Mouse (Mus musculus): ENCODE results near the gene Fgfr2. TPM values are rescaled to one million over a fixed set of nuclear protein-coding genes. Genes with fewer than 3 reads are reported as not detected.
A peak's percentile ranks its signal among the peaks of the same experiment; 100 is the strongest.

Fgfr2 gene
- polyA plus RNA-seq, 1 experiment from 2014 or later = 34.1 TPM

DNA sequence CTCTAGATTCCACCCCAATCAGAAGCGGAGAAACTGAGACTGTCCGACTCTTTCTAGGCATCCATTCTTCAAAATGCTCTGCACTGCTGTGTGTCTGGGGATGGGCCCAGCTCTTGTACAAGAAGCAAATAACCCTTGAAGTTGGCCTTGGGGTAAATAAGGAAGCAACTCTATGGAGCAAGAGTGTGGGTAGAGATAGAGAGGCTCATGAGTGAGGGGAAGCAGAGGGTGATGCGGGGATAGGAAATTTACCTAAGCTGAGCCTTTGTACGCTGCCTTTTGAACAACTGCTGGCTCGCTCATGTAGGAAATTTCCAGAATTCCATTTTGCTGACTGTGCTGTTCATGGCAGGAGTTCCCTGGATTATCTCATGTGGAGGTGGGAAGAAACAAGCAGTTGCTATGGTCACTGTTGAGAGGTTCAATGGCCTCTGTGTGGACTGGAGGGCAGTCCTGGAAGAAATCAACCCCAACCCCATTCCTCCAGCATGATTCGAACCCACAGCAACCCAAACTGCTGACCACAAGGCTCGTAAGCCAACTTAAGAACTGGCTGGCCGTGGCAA lies 896.0 kb downstream of the Fgfr2 start:
- Histone ChIP-seq H3K36me3 (no peaks in the 10 kb centered on the region), H3K9ac (no peak overlapping the region), H3K4me2 (no peak overlapping the region), H3K27ac (ENCODE audit: poor library complexity, severe bottlenecking) (no peak overlapping the region), H3K4me3 (no peak overlapping the region), H3K9me3 (replicated peaks) (no peaks in the 10 kb centered on the region), H3K27me3 (replicated peaks) (peaks cover 5% of the 10 kb centered on the region; the same call in 1 of the 2 replicates), H3K4me1 (replicated peaks) (0 out of 2 replicates have a peak, but pooled peaks cover 8% of the 10 kb centered on the region)
- no peak; the same call in 1 of the 2 replicates for ATAC-seq (ENCODE audit: insufficient number of reproducible peaks, low FRiP score)
- WGBS = 68% methylated on average over 8 of the region's 8 CpGs

GRCm38 (mm10) chr7:132226379-132227074 lies 896.6 kb downstream of the Fgfr2 start:
- Histone ChIP-seq H3K27ac (ENCODE audit: poor library complexity, severe bottlenecking) (no peak overlapping the region), H3K9ac (no peak overlapping the region), H3K4me3 (no peak overlapping the region), H3K36me3 (no peaks in the 10 kb centered on the region), H3K4me2 (no peak overlapping the region), H3K9me3 (replicated peaks) (no peaks in the 10 kb centered on the region), H3K4me1 (replicated peaks) (0 out of 2 replicates have a peak, but pooled peaks cover 8% of the 10 kb centered on the region), H3K27me3 (replicated peaks) (peaks cover 5% of the 10 kb centered on the region)
- WGBS = 56% methylated on average over 6 of the region's 6 CpGs
- ATAC-seq (ENCODE audit: insufficient number of reproducible peaks, low FRiP score) = peak; percentile 23; the same call in 1 of the 2 replicates

DNA sequence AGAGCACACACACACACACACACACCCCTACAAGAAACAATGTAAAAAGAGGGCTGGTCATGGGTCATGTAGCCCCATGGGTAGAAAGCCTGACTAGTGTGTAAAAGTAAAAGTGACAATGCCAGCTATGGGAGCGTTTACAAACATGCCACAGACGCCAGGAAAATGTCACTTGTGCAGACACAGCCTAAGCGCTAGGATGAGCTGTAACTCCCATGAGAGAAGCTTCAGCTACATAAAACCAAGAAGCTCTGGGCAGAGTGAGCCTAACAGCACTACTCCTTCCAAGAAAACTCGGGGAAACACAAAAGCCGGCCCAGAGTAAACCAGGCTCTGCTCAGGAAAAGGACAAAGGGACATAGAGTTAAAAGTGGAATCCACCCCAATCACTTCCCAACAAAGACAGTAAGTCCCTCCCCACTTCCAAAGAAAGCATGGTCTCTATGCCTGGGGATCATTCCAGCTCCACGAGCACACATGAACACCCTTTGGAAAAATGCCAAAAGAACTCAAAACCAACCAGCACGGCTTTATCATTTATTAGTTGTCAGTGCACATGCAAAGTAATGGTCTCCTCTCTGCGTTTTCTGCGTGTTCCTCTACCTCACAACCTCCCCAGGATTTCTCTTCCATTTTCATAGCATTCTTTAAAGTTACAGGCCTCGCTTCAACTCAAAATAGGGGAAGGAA lies 899.6 kb downstream of the Fgfr2 start:
- Histone ChIP-seq H3K9me3 (replicated peaks) (no peaks in the 10 kb centered on the region), H3K27me3 (replicated peaks) (peaks cover 5% of the 10 kb centered on the region), H3K36me3 (no peaks in the 10 kb centered on the region), H3K27ac (ENCODE audit: poor library complexity, severe bottlenecking) (no peak overlapping the region), H3K4me2 (no peak overlapping the region), H3K4me1 (replicated peaks) (0 out of 2 replicates have a peak, but pooled peaks cover 8% of the 10 kb centered on the region), H3K4me3 (no peak overlapping the region), H3K9ac (no peak overlapping the region)
- 55% methylated on average over 10 of the region's 10 CpGs for WGBS
- ATAC-seq (ENCODE audit: insufficient number of reproducible peaks, low FRiP score) = no peak

GRCm38 (mm10) chr7:132214031-132214430 lies 909.1 kb downstream of the Fgfr2 start:
- no peak overlapping the region for H3K9ac ChIP-seq
- no peak for ATAC-seq (ENCODE audit: insufficient number of reproducible peaks, low FRiP score)
- 67% methylated on average over 10 of the region's 10 CpGs for WGBS
- no peaks in the 10 kb centered on the region for H3K36me3 ChIP-seq
- peaks cover 33% of the 10 kb centered on the region for H3K27me3 ChIP-seq (replicated peaks)
- no peak overlapping the region for H3K27ac ChIP-seq (ENCODE audit: poor library complexity, severe bottlenecking)
- no peaks in the 10 kb centered on the region for H3K9me3 ChIP-seq (replicated peaks)
- H3K4me2 ChIP-seq = no peak overlapping the region
- H3K4me3 ChIP-seq = no peak overlapping the region
- no peaks in the 10 kb centered on the region for H3K4me1 ChIP-seq (replicated peaks)

DNA sequence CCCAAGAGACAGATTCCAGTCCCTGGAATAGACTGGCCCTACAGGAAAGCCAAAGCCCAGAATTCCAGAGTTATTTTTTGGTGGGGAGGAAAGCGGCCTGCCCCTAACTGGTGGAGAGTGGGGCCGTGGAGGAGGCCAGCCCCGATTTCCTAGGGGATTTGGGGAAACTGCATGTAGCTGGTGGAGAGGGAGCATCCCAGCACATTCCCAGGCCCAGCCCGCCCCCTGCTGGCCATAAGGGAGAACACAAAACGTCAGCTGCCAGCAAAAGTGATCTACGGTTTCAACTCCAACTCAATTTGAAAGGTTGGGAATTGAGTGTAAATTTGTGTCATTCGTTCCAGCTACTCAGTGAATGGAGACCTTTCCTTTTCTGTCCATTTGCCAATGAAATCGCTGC lies 909.7 kb downstream of the Fgfr2 start:
- H3K4me1 ChIP-seq (replicated peaks) = no peaks in the 10 kb centered on the region
- no peak overlapping the region for H3K4me2 ChIP-seq
- WGBS = 8% methylated on average over 8 of the region's 8 CpGs
- H3K9ac ChIP-seq = no peak overlapping the region
- no peak for ATAC-seq (ENCODE audit: insufficient number of reproducible peaks, low FRiP score)
- no peak overlapping the region for H3K27ac ChIP-seq (ENCODE audit: poor library complexity, severe bottlenecking)
- no peak overlapping the region for H3K4me3 ChIP-seq
- no peaks in the 10 kb centered on the region for H3K9me3 ChIP-seq (replicated peaks)
- no peaks in the 10 kb centered on the region for H3K36me3 ChIP-seq
- H3K27me3 ChIP-seq (replicated peaks) = peaks cover 34% of the 10 kb centered on the region

- no peak overlapping the region for H3K4me3 ChIP-seq
- no peak overlapping the region for H3K9ac ChIP-seq
- peaks cover 36% of the 10 kb centered on the region for H3K27me3 ChIP-seq (replicated peaks)
- ATAC-seq (ENCODE audit: insufficient number of reproducible peaks, low FRiP score) = no peak
- H3K4me2 ChIP-seq = no peak overlapping the region
- H3K27ac ChIP-seq (ENCODE audit: poor library complexity, severe bottlenecking) = no peak overlapping the region
- H3K4me1 ChIP-seq (replicated peaks) = no peaks in the 10 kb centered on the region
- H3K36me3 ChIP-seq = no peaks in the 10 kb centered on the region
- WGBS = 69% methylated on average over 6 of the region's 6 CpGs
- no peaks in the 10 kb centered on the region for H3K9me3 ChIP-seq (replicated peaks)
Measured at GRCm38 (mm10) chr7:132211920-132212701, 911.0 kb downstream of the Fgfr2 start.

DNA sequence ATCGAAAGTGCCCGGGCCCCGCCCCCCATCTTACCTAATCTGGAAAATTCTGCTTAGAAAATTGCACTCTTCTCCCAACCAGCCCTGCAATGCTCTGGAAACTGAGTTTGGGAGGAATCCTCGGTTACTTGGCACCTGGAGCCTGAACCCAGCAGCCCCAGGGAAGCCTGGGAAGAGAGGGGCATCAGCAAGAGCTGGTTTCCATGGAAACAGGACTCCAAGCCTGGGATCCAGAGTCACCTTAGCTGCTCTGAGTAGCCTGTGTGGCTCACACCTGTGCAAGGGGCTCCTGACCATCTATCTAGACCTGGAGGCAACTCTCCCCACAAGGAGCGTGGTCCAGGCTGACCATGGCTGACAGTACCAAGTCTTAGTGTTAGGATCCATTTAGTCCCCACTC lies 912.5 kb downstream of the Fgfr2 start:
- H3K36me3 ChIP-seq = no peaks in the 10 kb centered on the region
- no peaks in the 10 kb centered on the region for H3K4me1 ChIP-seq (replicated peaks)
- H3K9me3 ChIP-seq (replicated peaks) = no peaks in the 10 kb centered on the region
- H3K27ac ChIP-seq (ENCODE audit: poor library complexity, severe bottlenecking) = no peak overlapping the region
- no peak overlapping the region for H3K4me2 ChIP-seq
- H3K4me3 ChIP-seq = no peak overlapping the region
- ATAC-seq (ENCODE audit: insufficient number of reproducible peaks, low FRiP score) = no peak
- no peak overlapping the region for H3K9ac ChIP-seq
- peaks cover 31% of the 10 kb centered on the region for H3K27me3 ChIP-seq (replicated peaks)
- 77% methylated on average over 5 of the region's 5 CpGs for WGBS

DNA sequence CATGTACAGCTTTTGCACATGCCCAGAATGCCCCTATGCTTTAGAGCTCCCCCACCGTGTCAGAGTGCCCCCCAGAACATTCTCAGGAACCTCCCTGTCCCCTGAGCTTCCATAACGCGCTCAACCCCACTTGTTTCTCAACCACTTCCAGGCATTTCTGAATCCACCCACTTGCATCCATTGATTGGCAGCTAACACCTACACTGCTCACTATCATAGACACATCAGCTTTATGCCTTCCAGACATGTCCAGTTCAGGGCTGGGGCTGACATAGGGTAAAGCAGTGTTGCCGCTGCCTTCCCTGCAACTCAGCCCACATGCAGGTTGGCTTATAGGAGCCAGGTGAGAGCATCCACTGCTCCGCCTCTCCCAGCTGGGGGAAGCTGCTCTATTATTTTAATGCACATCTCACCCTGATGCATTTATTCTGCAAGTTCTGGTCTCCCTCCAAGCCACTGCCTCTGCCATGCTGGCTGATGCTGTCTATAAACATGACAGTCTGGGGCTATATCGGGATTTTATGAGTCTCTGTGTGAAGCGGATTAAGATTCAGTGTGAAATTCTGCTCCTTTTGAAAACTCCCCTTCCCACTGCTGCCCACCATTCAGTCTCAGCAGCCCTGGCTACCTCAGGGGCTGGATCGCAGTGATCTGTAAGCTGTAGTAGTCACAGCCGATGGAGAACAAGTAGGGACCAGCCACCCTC lies 914.1 kb downstream of the Fgfr2 start:
- H3K27ac ChIP-seq (ENCODE audit: poor library complexity, severe bottlenecking) = no peak overlapping the region
- peaks cover 26% of the 10 kb centered on the region for H3K27me3 ChIP-seq (replicated peaks)
- no peak overlapping the region for H3K4me2 ChIP-seq
- no peaks in the 10 kb centered on the region for H3K36me3 ChIP-seq
- no peak overlapping the region for H3K4me3 ChIP-seq
- no peaks in the 10 kb centered on the region for H3K9me3 ChIP-seq (replicated peaks)
- 73% methylated on average over 9 of the region's 9 CpGs for WGBS
- no peak overlapping the region for H3K9ac ChIP-seq
- H3K4me1 ChIP-seq (replicated peaks) = no peaks in the 10 kb centered on the region
- no peak for ATAC-seq (ENCODE audit: insufficient number of reproducible peaks, low FRiP score)

DNA sequence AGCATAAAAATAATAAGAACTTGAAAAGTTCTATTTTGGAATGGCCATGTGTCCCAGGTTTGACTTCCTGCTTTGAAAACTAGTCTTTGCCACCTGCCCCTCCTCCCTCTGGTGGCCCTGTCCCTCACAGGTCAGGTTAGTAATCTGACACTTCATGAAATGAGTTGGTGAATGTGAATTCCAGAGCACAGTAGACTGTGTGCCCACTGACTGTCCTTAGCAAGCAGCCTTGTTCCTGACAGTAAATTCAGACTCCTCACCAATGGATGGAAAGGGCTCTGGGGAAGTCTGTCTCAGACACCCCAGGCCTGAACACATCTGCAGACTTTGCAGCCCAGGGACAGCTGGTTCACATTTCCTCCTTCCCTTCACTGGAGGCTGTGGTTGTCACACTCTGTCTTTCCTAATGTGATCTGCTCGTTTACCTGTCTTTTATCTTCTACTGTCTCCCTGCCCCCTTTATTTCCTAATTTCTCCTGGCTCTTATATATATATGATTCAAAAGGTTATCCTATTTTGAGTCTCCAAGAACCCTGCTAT lies 919.0 kb downstream of the Fgfr2 start:
- Histone ChIP-seq H3K4me2 (no peak overlapping the region), H3K27me3 (replicated peaks) (0 out of 2 replicates have a peak, but pooled peaks cover 8% of the 10 kb centered on the region), H3K27ac (ENCODE audit: poor library complexity, severe bottlenecking) (no peak overlapping the region), H3K36me3 (no peaks in the 10 kb centered on the region), H3K9me3 (replicated peaks) (no peaks in the 10 kb centered on the region), H3K4me3 (no peak overlapping the region), H3K4me1 (replicated peaks) (no peaks in the 10 kb centered on the region), H3K9ac (no peak overlapping the region)
- 19% methylated on average over 1 of the region's 1 CpGs for WGBS
- ATAC-seq (ENCODE audit: insufficient number of reproducible peaks, low FRiP score) = no peak

DNA sequence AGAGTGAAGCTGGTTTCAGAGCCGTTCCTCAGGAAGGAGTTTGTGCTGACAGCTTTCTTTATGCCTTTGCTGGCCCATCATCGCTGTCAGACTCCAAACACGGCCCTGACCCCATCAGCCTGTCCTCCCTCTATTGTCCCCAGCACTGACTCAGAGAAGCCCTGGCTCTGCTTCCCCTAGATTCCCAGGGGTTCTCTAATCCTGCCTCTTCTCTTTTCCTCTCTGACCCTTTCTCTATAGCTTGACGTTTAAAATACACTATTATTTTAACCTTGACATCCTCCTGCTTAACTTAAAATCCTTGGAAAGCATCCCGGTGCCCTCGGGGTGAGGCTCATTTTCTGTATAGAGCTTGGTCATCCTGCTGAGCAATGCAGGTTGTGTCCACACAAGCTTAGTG lies 923.5 kb downstream of the Fgfr2 start:
- H3K9ac ChIP-seq = no peak overlapping the region
- ATAC-seq (ENCODE audit: insufficient number of reproducible peaks, low FRiP score) = no peak
- H3K27ac ChIP-seq (ENCODE audit: poor library complexity, severe bottlenecking) = no peak overlapping the region
- no peaks in the 10 kb centered on the region for H3K36me3 ChIP-seq
- H3K27me3 ChIP-seq (replicated peaks) = 0 out of 2 replicates have a peak, but pooled peaks cover 17% of the 10 kb centered on the region
- no peak overlapping the region for H3K4me2 ChIP-seq
- no peaks in the 10 kb centered on the region for H3K4me1 ChIP-seq (replicated peaks)
- H3K9me3 ChIP-seq (replicated peaks) = no peaks in the 10 kb centered on the region
- 48% methylated on average over 6 of the region's 6 CpGs for WGBS
- H3K4me3 ChIP-seq = no peak overlapping the region
